Mouse (Mus musculus) midbrain, embryonic 12.5 days (tissue): ENCODE results near the gene Lima1. TPM values are rescaled to one million over a fixed set of nuclear protein-coding genes. Genes with fewer than 3 reads are reported as not detected.
"Not testable (repeated sequence)": the region's sequence is repeated elsewhere in the genome, so short reads cannot be mapped to it uniquely, and the experiment has no call there.

Experiments used
- ATAC-seq: fragments of 200-750 bp; cut with Nextera tagmentation; 2 replicates; pipeline ENCODE4 v1.8.0; 2017; ENCODE audit warnings: low read depth, moderate TSS enrichment, moderate library complexity; ENCODE audit not compliant: low FRiP score
- H3K27ac ChIP-seq: fragments of 300-500 bp; sonication (generic); replicated peaks from 2 replicates; pipeline ENCODE4 v1.5.1; 2016; ENCODE audit warnings: mild to moderate bottlenecking
- H3K27me3 ChIP-seq: fragments of 300-500 bp; sonication (generic); 2 replicates; pipeline ENCODE4 v1.6.1; 2016; ENCODE audit warnings: mild to moderate bottlenecking
- H3K36me3 ChIP-seq: fragments of 300-500 bp; sonication (generic); 2 replicates; pipeline ENCODE4 v1.6.1; 2016
- H3K4me1 ChIP-seq: fragments of 300-500 bp; sonication (generic); 2 replicates; pipeline ENCODE4 v1.6.1; 2016
- H3K4me2 ChIP-seq: fragments of 300-500 bp; sonication (generic); replicated peaks from 2 replicates; pipeline ENCODE4 v1.6.1; 2016; ENCODE audit warnings: mild to moderate bottlenecking, moderate library complexity
- H3K4me3 ChIP-seq: fragments of 300-500 bp; sonication (generic); 2 replicates; pipeline ENCODE4 v1.5.1; 2016; ENCODE audit warnings: mild to moderate bottlenecking
- H3K9ac ChIP-seq: fragments of 300-500 bp; sonication (generic); replicated peaks from 2 replicates; pipeline ENCODE4 v1.6.1; 2016; ENCODE audit warnings: mild to moderate bottlenecking, moderate library complexity
- H3K9me3 ChIP-seq: fragments of 300-500 bp; sonication (generic); 2 replicates; pipeline ENCODE4 v1.6.1; 2016; ENCODE audit warnings: mild to moderate bottlenecking
- WGBS: fragments of 180-500 bp; shearing (Covaris S2); methylation state at CpG from one replicate; pipeline ENCODE4 v1.1.7; 2016; 5-methylcytosine and 5-hydroxymethylcytosine counted together
- polyA plus RNA-seq: library from polyadenylated mRNA; unstranded; fragments of >200 nt; fragmentation: Nextera tagmentation; extraction: Ambion mirVana; gene quantifications from 2 replicates; pipeline ENCODE4 v1.2.1, GENCODE M21; 2016

The Lima1 gene
- polyA plus RNA-seq, result 25.3 and 27.5 TPM in 2 replicates

GRCm38 (mm10) chr15:99875334-99875869 lies at the start of gene Lima1:
Lima1 (minus strand) TSS chr15:99875456.
- Histone ChIP-seq H3K27me3 (peaks cover 7% of the 10 kb centered on the region; the same call in 1 of the 2 replicates), H3K4me1 (peaks cover 14% of the 10 kb centered on the region), H3K9ac (peak within 1 kb of the TSS; percentile 72), H3K4me2 (peak within 1 kb of the TSS; percentile 94), H3K36me3 (no peaks in the 10 kb centered on the region), H3K4me3 (peak within 1 kb of the TSS; percentile 71), H3K27ac (no peak within 1 kb of the TSS), H3K9me3 (no peaks in the 10 kb centered on the region)
- ATAC-seq, result peak; percentile 93
- 2% methylated on average over 27 of the region's 38 CpGs for WGBS

- Histone ChIP-seq H3K27me3 (no peaks in the 10 kb centered on the region), H3K4me1 (no peaks in the 10 kb centered on the region), H3K36me3 (no peaks in the 10 kb centered on the region), H3K4me3 (no peak overlapping the region), H3K27ac (no peak overlapping the region), H3K9ac (no peak overlapping the region), H3K9me3 (no peaks in the 10 kb centered on the region), H3K4me2 (no peak overlapping the region)
- no peak for ATAC-seq
- WGBS, result 87% methylated on average over 15 of the region's 15 CpGs
Observed at GRCm38 (mm10) chr15:99919601-99920158, 44.4 kb upstream of the Lima1 start.

- Histone ChIP-seq H3K4me2 (no peak overlapping the region), H3K27me3 (no peaks in the 10 kb centered on the region), H3K4me1 (no peaks in the 10 kb centered on the region), H3K9ac (no peak overlapping the region), H3K4me3 (no peak overlapping the region), H3K36me3 (no peaks in the 10 kb centered on the region), H3K27ac (no peak overlapping the region), H3K9me3 (no peaks in the 10 kb centered on the region)
- 72% methylated on average over 3 of the region's 3 CpGs for WGBS
- ATAC-seq, result no peak
Observed at GRCm38 (mm10) chr15:99917264-99917663, 42.0 kb upstream of the Lima1 start.

GRCm38 (mm10) chr15:99914613-99915012 lies 39.4 kb upstream of the Lima1 start:
- Histone ChIP-seq H3K36me3 (no peaks in the 10 kb centered on the region), H3K4me1 (no peaks in the 10 kb centered on the region), H3K4me2 (no peak overlapping the region), H3K9me3 (no peaks in the 10 kb centered on the region), H3K27ac (no peak overlapping the region), H3K9ac (no peak overlapping the region), H3K4me3 (no peak overlapping the region), H3K27me3 (no peaks in the 10 kb centered on the region)
- no peak for ATAC-seq
- 77% methylated on average over 5 of the region's 5 CpGs for WGBS

- no peak overlapping the region for H3K4me2 ChIP-seq
- no peaks in the 10 kb centered on the region for H3K36me3 ChIP-seq
- H3K4me3 ChIP-seq, result no peak overlapping the region
- 95% methylated on average over 4 of the region's 4 CpGs for WGBS
- ATAC-seq, result no peak
- no peaks in the 10 kb centered on the region for H3K27me3 ChIP-seq
- H3K9me3 ChIP-seq, result no peaks in the 10 kb centered on the region
- H3K9ac ChIP-seq, result no peak overlapping the region
- no peaks in the 10 kb centered on the region for H3K4me1 ChIP-seq
- no peak overlapping the region for H3K27ac ChIP-seq
Observed at GRCm38 (mm10) chr15:99911785-99912184, 36.5 kb upstream of the Lima1 start.

- H3K9me3 ChIP-seq, ATAC-seq, H3K4me1 ChIP-seq, H3K4me3 ChIP-seq, H3K36me3 ChIP-seq, H3K27me3 ChIP-seq, H3K9ac ChIP-seq, H3K4me2 ChIP-seq, H3K27ac ChIP-seq: not testable (repeated sequence)
- 41% methylated on average over 14 of the region's 14 CpGs for WGBS
Observed at GRCm38 (mm10) chr15:99909339-99909996, 34.2 kb upstream of the Lima1 start.

- H3K27ac ChIP-seq, result no peak overlapping the region
- WGBS, result 94% methylated on average over 1 of the region's 1 CpGs
- no peaks in the 10 kb centered on the region for H3K36me3 ChIP-seq
- H3K4me1 ChIP-seq, result 0 out of 2 replicates have a peak, but pooled peaks cover 2% of the 10 kb centered on the region
- no peaks in the 10 kb centered on the region for H3K9me3 ChIP-seq
- no peaks in the 10 kb centered on the region for H3K27me3 ChIP-seq
- no peak for ATAC-seq
- no peak overlapping the region for H3K4me2 ChIP-seq
- no peak overlapping the region for H3K4me3 ChIP-seq
- H3K9ac ChIP-seq, result no peak overlapping the region
Observed at GRCm38 (mm10) chr15:99907514-99907913, 32.3 kb upstream of the Lima1 start.

GRCm38 (mm10) chr15:99907041-99907440 lies 31.8 kb upstream of the Lima1 start:
- WGBS, result 90% methylated on average over 4 of the region's 4 CpGs

GRCm38 (mm10) chr15:99904841-99905240 lies 29.6 kb upstream of the Lima1 start:
- 74% methylated on average over 9 of the region's 9 CpGs for WGBS
- H3K4me3 ChIP-seq, result no peak overlapping the region
- 0 out of 2 replicates have a peak, but pooled peaks cover 2% of the 10 kb centered on the region for H3K4me1 ChIP-seq
- no peak for ATAC-seq
- no peaks in the 10 kb centered on the region for H3K36me3 ChIP-seq
- no peaks in the 10 kb centered on the region for H3K27me3 ChIP-seq
- no peak overlapping the region for H3K27ac ChIP-seq
- no peaks in the 10 kb centered on the region for H3K9me3 ChIP-seq
- H3K4me2 ChIP-seq, result no peak overlapping the region
- H3K9ac ChIP-seq, result no peak overlapping the region

More at GRCm38 (mm10) chr15:99907041-99907440, 31.8 kb upstream of the Lima1 start:
- Histone ChIP-seq H3K36me3 (no peaks in the 10 kb centered on the region), H3K4me2 (no peak overlapping the region), H3K9me3 (no peaks in the 10 kb centered on the region), H3K4me1 (0 out of 2 replicates have a peak, but pooled peaks cover 2% of the 10 kb centered on the region), H3K27me3 (no peaks in the 10 kb centered on the region), H3K9ac (no peak overlapping the region), H3K4me3 (no peak overlapping the region), H3K27ac (no peak overlapping the region)
- no peak for ATAC-seq

GRCm38 (mm10) chr15:99904333-99904732 lies 29.1 kb upstream of the Lima1 start:
- ATAC-seq, result peak; percentile 56; the same call in 1 of the 2 replicates
- H3K4me1 ChIP-seq, result 0 out of 2 replicates have a peak, but pooled peaks cover 2% of the 10 kb centered on the region
- no peak overlapping the region for H3K4me2 ChIP-seq
- H3K36me3 ChIP-seq, result no peaks in the 10 kb centered on the region
- 8% methylated on average over 4 of the region's 4 CpGs for WGBS
- no peak overlapping the region for H3K9ac ChIP-seq
- no peak overlapping the region for H3K27ac ChIP-seq
- no peaks in the 10 kb centered on the region for H3K9me3 ChIP-seq
- no peaks in the 10 kb centered on the region for H3K27me3 ChIP-seq
- H3K4me3 ChIP-seq, result no peak overlapping the region

GRCm38 (mm10) chr15:99903227-99903626 lies 28.0 kb upstream of the Lima1 start:
- no peak overlapping the region for H3K4me3 ChIP-seq
- H3K4me2 ChIP-seq, result no peak overlapping the region
- no peaks in the 10 kb centered on the region for H3K9me3 ChIP-seq
- H3K36me3 ChIP-seq, result no peaks in the 10 kb centered on the region
- H3K9ac ChIP-seq, result no peak overlapping the region
- H3K27ac ChIP-seq, result no peak overlapping the region
- H3K27me3 ChIP-seq, result no peaks in the 10 kb centered on the region
- 0 out of 2 replicates have a peak, but pooled peaks cover 2% of the 10 kb centered on the region for H3K4me1 ChIP-seq
- WGBS, result 88% methylated on average over 5 of the region's 5 CpGs
- ATAC-seq, result no peak

- Histone ChIP-seq H3K27me3 (no peaks in the 10 kb centered on the region), H3K4me3 (no peak overlapping the region), H3K9ac (no peak overlapping the region), H3K27ac (no peak overlapping the region), H3K36me3 (no peaks in the 10 kb centered on the region), H3K4me2 (no peak overlapping the region), H3K9me3 (no peaks in the 10 kb centered on the region), H3K4me1 (0 out of 2 replicates have a peak, but pooled peaks cover 2% of the 10 kb centered on the region)
- ATAC-seq, result no peak
- 90% methylated on average over 5 of the region's 5 CpGs for WGBS
Observed at GRCm38 (mm10) chr15:99902786-99903185, 27.5 kb upstream of the Lima1 start.
